Mouse (Mus musculus): ENCODE measurements at regions not wholly inside any gene's neighbourhood (a gene's known extent, or its start where the extent isn't known, plus 50 kb on each side); places are given as distances from the start of the nearest gene placed in this dataset.

DNA sequence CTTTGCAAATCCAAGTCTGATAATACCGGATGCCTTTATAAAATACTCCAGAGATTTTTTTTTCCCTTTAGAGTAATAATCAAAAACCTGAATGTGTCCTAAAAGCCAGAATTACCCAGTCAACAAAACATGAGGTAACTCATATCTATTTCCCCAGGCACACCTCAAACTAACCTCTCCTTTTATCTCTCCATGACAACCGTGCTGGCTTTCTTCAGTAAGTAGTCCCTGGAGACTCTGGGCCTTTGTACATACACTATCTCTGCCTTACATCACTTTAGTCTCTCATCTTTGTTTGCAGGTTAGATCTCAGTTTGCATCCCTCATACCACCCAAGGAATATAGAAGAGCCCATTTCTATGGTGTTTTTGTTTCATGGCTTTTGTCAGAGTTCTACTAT lies 84.7 kb upstream of the Hgf start:
- Histone ChIP-seq H3K79me2 (replicated peaks; ENCODE audit: control insufficient read depth, extremely low read depth, insufficient read depth, poor library complexity, severe bottlenecking) (no peaks in the 10 kb centered on the region), H3K9me3 (replicated peaks; ENCODE audit: low read length) (peaks cover 3% of the 10 kb centered on the region)
- in situ Hi-C loops (cut with MboI; ENCODE audit: low pct_ligation_motif_present, low pct_unique_long_range_greater_than_20kb, low sequenced_read_pairs): no loop called here

DNA sequence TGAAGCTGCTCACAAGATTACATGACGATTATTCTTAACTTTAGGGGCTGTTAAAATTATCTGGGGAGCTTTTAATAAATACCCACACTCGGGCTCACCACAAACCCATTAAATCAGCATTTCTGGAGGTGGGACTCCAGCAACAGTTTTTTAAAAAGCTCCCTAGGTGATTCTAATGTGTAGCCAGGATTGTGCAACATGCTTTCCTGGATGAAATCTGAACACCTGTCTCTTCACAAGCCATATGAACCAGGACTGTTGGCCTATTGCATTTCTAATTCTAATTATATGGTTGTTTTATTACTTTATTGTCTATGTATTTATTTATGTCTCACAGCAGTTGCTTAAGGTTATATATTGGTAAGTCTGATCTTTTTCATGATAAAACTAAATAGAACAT lies 84.1 kb upstream of the Hgf start:
- in situ Hi-C loops (cut with MboI; ENCODE audit: low pct_ligation_motif_present, low pct_unique_long_range_greater_than_20kb, low sequenced_read_pairs) (no loop called here), dilution Hi-C loops (cut with MboI; ENCODE audit: extremely low pct_ligation_motif_present, extremely low pct_unique_long_range_greater_than_20kb, low sequenced_read_pairs) (no loop called here)
- peaks cover 3% of the 10 kb centered on the region for H3K9me3 ChIP-seq (replicated peaks; ENCODE audit: low read length)
- TF ChIP-seq CTCF (conservative IDR thresholded peaks at IDR 0.05 in 1 of 2, IDR thresholded peaks at IDR 0.05 in 1 of 2; ENCODE audit: low read depth in 2 of 2, low read length in 2 of 2): no peak
- TF ChIP-seq MYC (IDR thresholded peaks at IDR 0.05; ENCODE audit: low read depth, low read length): no peak
- TF ChIP-seq CHD2 (IDR thresholded peaks at IDR 0.05; ENCODE audit: low read length): no peak
- no peak for TF ChIP-seq POLR2AphosphoS2 (IDR thresholded peaks at IDR 0.05; ENCODE audit: low read depth, low read length)
- TF ChIP-seq ELF1 (IDR thresholded peaks at IDR 0.05; ENCODE audit: low read depth, low read length): no peak
- TF ChIP-seq ZKSCAN1 (IDR thresholded peaks at IDR 0.05; ENCODE audit: borderline replicate concordance, low read depth, low read length): no peak
- TF ChIP-seq BHLHE40 (IDR thresholded peaks at IDR 0.05; ENCODE audit: low read depth, low read length): no peak
- no peak for TF ChIP-seq USF2 (conservative IDR thresholded peaks at IDR 0.05; ENCODE audit: low read depth, low read length)
- H3K27me3 ChIP-seq (replicated peaks): no peaks in the 10 kb centered on the region
- H3K27ac ChIP-seq (ENCODE audit: insufficient read depth, low read depth): no peak overlapping the region
- no peak overlapping the region for H3K4me2 ChIP-seq (ENCODE audit: insufficient read depth, low read depth, poor library complexity, severe bottlenecking)
- no peaks in the 10 kb centered on the region for H3K79me2 ChIP-seq (replicated peaks; ENCODE audit: control insufficient read depth, extremely low read depth, insufficient read depth, poor library complexity, severe bottlenecking)
- H3K4me3 ChIP-seq (replicated peaks in 1 of 3; ENCODE audit: low read depth in 2 of 3, low read length in 2 of 3, poor library complexity in 1 of 3): no peak overlapping the region
- H3K9ac ChIP-seq (ENCODE audit: insufficient read depth, low read depth): no peak overlapping the region; the same call in 1 of the 2 replicates
- H3K4me1 ChIP-seq (ENCODE audit: control insufficient read depth in 1 of 2, insufficient read depth in 2 of 2): peaks cover 0 to 7% of the 10 kb centered on the region in 2 experiments; a peak in 2 of 4 replicates
- H3K36me3 ChIP-seq (replicated peaks in 1 of 2; ENCODE audit: control insufficient read depth in 1 of 2, insufficient read depth in 1 of 2, low read length in 1 of 2): no peaks in the 10 kb centered on the region
- no peak for DNase-seq (ENCODE audit: extremely low read depth)

More for the DNA sequence above, 84.7 kb upstream of the Hgf start:
- TF ChIP-seq NELFE (IDR thresholded peaks at IDR 0.05; ENCODE audit: low read depth, low read length) (no peak), ZC3H11A (IDR thresholded peaks at IDR 0.05; ENCODE audit: low read depth, low read length) (no peak), MEF2A (IDR thresholded peaks at IDR 0.05; ENCODE audit: borderline replicate concordance, low read depth, low read length) (no peak), IRF4 (IDR thresholded peaks at IDR 0.05; ENCODE audit: low read depth, low read length) (no peak), USF2 (conservative IDR thresholded peaks at IDR 0.05; ENCODE audit: low read depth, low read length) (no peak), HCFC1 (IDR thresholded peaks at IDR 0.05; ENCODE audit: low read depth, low read length) (no peak), UBTF (IDR thresholded peaks at IDR 0.05; ENCODE audit: low read depth, low read length) (no peak), ELF1 (IDR thresholded peaks at IDR 0.05; ENCODE audit: low read depth, low read length) (no peak), ZNF384 (IDR thresholded peaks at IDR 0.05; ENCODE audit: low read depth, low read length) (no peak), POLR2A (IDR thresholded peaks at IDR 0.05; ENCODE audit: low read depth, low read length) (no peak), TBP (conservative IDR thresholded peaks at IDR 0.05; ENCODE audit: low read depth, low read length) (no peak), MAX (IDR thresholded peaks at IDR 0.05; ENCODE audit: low read length) (no peak), USF1 (IDR thresholded peaks at IDR 0.05; ENCODE audit: low read depth, low read length) (no peak), CHD2 (IDR thresholded peaks at IDR 0.05; ENCODE audit: low read length) (no peak), SIN3A (IDR thresholded peaks at IDR 0.05; ENCODE audit: low read length) (no peak)
- no peaks in the 10 kb centered on the region for H3K27me3 ChIP-seq (replicated peaks)
- peaks cover 0 to 7% of the 10 kb centered on the region in 2 experiments; a peak in 2 of 4 replicates for H3K4me1 ChIP-seq (ENCODE audit: control insufficient read depth in 1 of 2, insufficient read depth in 2 of 2)
- dilution Hi-C loops (cut with MboI; ENCODE audit: extremely low pct_ligation_motif_present, extremely low pct_unique_long_range_greater_than_20kb, low sequenced_read_pairs): no loop called here
- H3K27ac ChIP-seq (ENCODE audit: insufficient read depth, low read depth): no peak overlapping the region
- no peak for DNase-seq (ENCODE audit: extremely low read depth)
- H3K4me3 ChIP-seq (replicated peaks in 1 of 3; ENCODE audit: low read depth in 2 of 3, low read length in 2 of 3, poor library complexity in 1 of 3): no peak overlapping the region
- H3K4me2 ChIP-seq (ENCODE audit: insufficient read depth, low read depth, poor library complexity, severe bottlenecking): peak overlapping the region; percentile 31; the same call in 1 of the 2 replicates
- H3K36me3 ChIP-seq (replicated peaks in 1 of 2; ENCODE audit: control insufficient read depth in 1 of 2, insufficient read depth in 1 of 2, low read length in 1 of 2): no peaks in the 10 kb centered on the region
- H3K9ac ChIP-seq (ENCODE audit: insufficient read depth, low read depth): no peak overlapping the region; the same call in 1 of the 2 replicates
